Mouse (Mus musculus): Measurements from ENCODE around the gene Tcf7l1.

Gene Tcf7l1

GRCm38 (mm10) chr6:72787322-72787947 is 1.6 kb downstream of the Tcf7l1 start:
- no peak for DNase-seq (ENCODE audit: low spot score in 2 of 2)

- DNase-seq (ENCODE audit: low spot score in 2 of 2) = no peak
Measured at GRCm38 (mm10) chr6:72783780-72784179, 5.3 kb downstream of the Tcf7l1 start.

GRCm38 (mm10) chr6:72778779-72779776 is 10.0 kb downstream of the Tcf7l1 start:
- no peak for DNase-seq (ENCODE audit: low spot score in 2 of 2)

GRCm38 (mm10) chr6:72777212-72777611 is 11.8 kb downstream of the Tcf7l1 start:
- no peak for DNase-seq (ENCODE audit: low spot score in 2 of 2)

- no peak for DNase-seq (ENCODE audit: low spot score in 2 of 2)
Measured at GRCm38 (mm10) chr6:72774275-72774674, 14.8 kb downstream of the Tcf7l1 start.

GRCm38 (mm10) chr6:72769915-72770776 is 18.9 kb downstream of the Tcf7l1 start:
- DNase-seq (ENCODE audit: low spot score in 2 of 2) = no peak

- DNase-seq (ENCODE audit: low spot score in 2 of 2) = no peak
Measured at GRCm38 (mm10) chr6:72769343-72769742, 19.7 kb downstream of the Tcf7l1 start.

- DNase-seq (ENCODE audit: low spot score in 2 of 2) = no peak
Measured at GRCm38 (mm10) chr6:72768804-72769203, 20.2 kb downstream of the Tcf7l1 start.

GRCm38 (mm10) chr6:72768097-72768496 is 21.0 kb downstream of the Tcf7l1 start:
- no peak for DNase-seq (ENCODE audit: low spot score in 2 of 2)

- DNase-seq (ENCODE audit: low spot score in 2 of 2) = no peak
Measured at GRCm38 (mm10) chr6:72763616-72764015, 25.4 kb downstream of the Tcf7l1 start.

GRCm38 (mm10) chr6:72761645-72762044 is 27.4 kb downstream of the Tcf7l1 start:
- DNase-seq (ENCODE audit: low spot score in 2 of 2) = no peak

GRCm38 (mm10) chr6:72758239-72759017 is 30.6 kb downstream of the Tcf7l1 start:
- DNase-seq (ENCODE audit: low spot score in 2 of 2) = no peak

- no peak for DNase-seq (ENCODE audit: low spot score in 2 of 2)
Measured at GRCm38 (mm10) chr6:72755267-72755889, 33.7 kb downstream of the Tcf7l1 start.

- no peak for DNase-seq (ENCODE audit: low spot score in 2 of 2)
Measured at GRCm38 (mm10) chr6:72754215-72754614, 34.8 kb downstream of the Tcf7l1 start.

GRCm38 (mm10) chr6:72753782-72754181 is 35.3 kb downstream of the Tcf7l1 start:
- DNase-seq (ENCODE audit: low spot score in 2 of 2) = no peak

GRCm38 (mm10) chr6:72752824-72753223 is 36.2 kb downstream of the Tcf7l1 start:
- no peak for DNase-seq (ENCODE audit: low spot score in 2 of 2)

GRCm38 (mm10) chr6:72751210-72751609 is 37.8 kb downstream of the Tcf7l1 start:
- DNase-seq (ENCODE audit: low spot score in 2 of 2) = no peak

- no peak for DNase-seq (ENCODE audit: low spot score in 2 of 2)
Measured at GRCm38 (mm10) chr6:72748882-72749437, 40.1 kb downstream of the Tcf7l1 start.

GRCm38 (mm10) chr6:72748421-72748820 is 40.6 kb downstream of the Tcf7l1 start:
- no peak for DNase-seq (ENCODE audit: low spot score in 2 of 2)

GRCm38 (mm10) chr6:72747814-72748213 is 41.2 kb downstream of the Tcf7l1 start:
- DNase-seq (ENCODE audit: low spot score in 2 of 2) = no peak
